ENCODE assay signal across 11 mouse cellular contexts in genomic region chr8:13740817-13741613, GRCm38 (mm10). TPM values are rescaled to one million over a fixed set of nuclear protein-coding genes. Genes with fewer than 3 reads are reported as not detected.
DNase-seq lines count a peak whose midpoint lies in the region; ATAC-seq and TF ChIP-seq lines count a peak whose summit lies in the region.
"Had no signal": no experiment of that assay in that cellular context is flagged by ENCODE, and none has a peak within 500 bp of the region (broad histone marks: within the 10 kb centered on the region; RNA-seq: fewer than 3 reads in every experiment).

No protein-coding gene starts in this region.

- no peak overlapping the region for H3K4me2 ChIP-seq in kidney, embryonic 14.5 days (replicated peaks; ENCODE audit: low read depth, low read length)
- H3K4me2 ChIP-seq in embryonic facial prominence, embryonic 14.5 days (ENCODE audit: low read depth, low read length): no peak overlapping the region
- H3K4me2 ChIP-seq in liver, postnatal 0 days (ENCODE audit: low read depth, low read length): peak overlapping the region; percentile 41; the same call in 1 of the 2 replicates
- H3K4me2 ChIP-seq: forebrain, embryonic 12.5 days had no signal

- H3K9ac ChIP-seq in kidney, embryonic 14.5 days (ENCODE audit: low read depth, low read length): no peak overlapping the region
- H3K9ac ChIP-seq in embryonic facial prominence, embryonic 14.5 days (ENCODE audit: low read depth, low read length): no peak overlapping the region
- H3K9ac ChIP-seq in liver, postnatal 0 days (replicated peaks): 0 out of 2 replicates have a peak overlapping the region, but pooled peaks have one; percentile 16
- H3K9ac ChIP-seq: forebrain, embryonic 12.5 days had no signal

- intact Hi-C loops in left cerebral cortex, postnatal 36 days (cut with DNase I): loop anchor here (5.0 kb wide), 1 partner anchor 194 kb away; no protein-coding TSS in a partner anchor

- H3K27ac ChIP-seq in kidney, embryonic 14.5 days (ENCODE audit: low read depth, low read length): peak overlapping the region; percentile 76
- peak overlapping the region; percentile 57 for H3K27ac ChIP-seq in embryonic facial prominence, embryonic 14.5 days (replicated peaks; ENCODE audit: low read depth, low read length)
- peak overlapping the region; percentile 74 for H3K27ac ChIP-seq in liver, postnatal 0 days (ENCODE audit: low read depth)
- H3K27ac ChIP-seq: forebrain, embryonic 12.5 days; hindbrain, embryonic 10.5 days had no signal

- no peak for DNase-seq in kidney, adult 18-20 months
- DNase-seq in c-Kit-negative CD71-positive TER-119-positive erythroid progenitor cells, embryonic 14.5 days (ENCODE audit: low read depth, low spot score): peak; percentile 60
- no peak for DNase-seq in embryonic facial prominence, embryonic 14.5 days (ENCODE audit: low spot score)
- DNase-seq in liver, postnatal 0 days: no peak
- DNase-seq in thymus, postnatal 10 days (ENCODE audit: low spot score in 2 of 2): no peak
- no peak for DNase-seq in left cerebral cortex, postnatal 36 days (ENCODE audit: low spot score in 2 of 2)
- DNase-seq: right cerebral cortex, postnatal 25 days had no signal

- TF ChIP-seq CTCF in liver, postnatal 0 days (IDR thresholded peaks at IDR 0.05; ENCODE audit: low read depth): no peak

- H3K27me3 ChIP-seq in kidney, embryonic 14.5 days (ENCODE audit: control insufficient read depth, insufficient read depth, low read length): no peaks in the 10 kb centered on the region
- H3K27me3 ChIP-seq in embryonic facial prominence, embryonic 14.5 days (replicated peaks; ENCODE audit: control insufficient read depth, insufficient read depth, low read length): no peaks in the 10 kb centered on the region
- H3K27me3 ChIP-seq in liver, postnatal 0 days (ENCODE audit: insufficient read depth, low read length): no peaks in the 10 kb centered on the region
- H3K27me3 ChIP-seq: forebrain, embryonic 12.5 days had no signal

- no peak overlapping the region for H3K4me3 ChIP-seq in kidney, embryonic 14.5 days (ENCODE audit: low read length)
- no peak overlapping the region for H3K4me3 ChIP-seq in embryonic facial prominence, embryonic 14.5 days (ENCODE audit: low read depth, low read length)
- H3K4me3 ChIP-seq in liver, postnatal 0 days (ENCODE audit: low read depth, low read length): no peak overlapping the region
- H3K4me3 ChIP-seq: forebrain, embryonic 12.5 days; hindbrain, embryonic 10.5 days had no signal

- no peaks in the 10 kb centered on the region for H3K9me3 ChIP-seq in kidney, embryonic 14.5 days (ENCODE audit: control insufficient read depth, low read length)
- H3K9me3 ChIP-seq in embryonic facial prominence, embryonic 14.5 days (ENCODE audit: control insufficient read depth, low read length): no peaks in the 10 kb centered on the region
- H3K9me3 ChIP-seq in liver, postnatal 0 days (ENCODE audit: low read length): no peaks in the 10 kb centered on the region
- H3K9me3 ChIP-seq: forebrain, embryonic 12.5 days; hindbrain, embryonic 10.5 days had no signal

- no peak for ATAC-seq in kidney, embryonic 14.5 days (ENCODE audit: low FRiP score, low TSS enrichment)
- no peak for ATAC-seq in embryonic facial prominence, embryonic 14.5 days (ENCODE audit: low read depth)
- ATAC-seq in liver, postnatal 0 days: peak; percentile 93

- peak; percentile 85 for TF ChIP-seq EP300 in liver, postnatal 0 days (IDR thresholded peaks at IDR 0.05; ENCODE audit: low read depth)

- H3K4me1 ChIP-seq in kidney, embryonic 14.5 days (ENCODE audit: control insufficient read depth, insufficient read depth, low read length): peaks cover 4% of the 10 kb centered on the region; the same call in 1 of the 2 replicates
- 0 out of 2 replicates have a peak, but pooled peaks cover 3% of the 10 kb centered on the region for H3K4me1 ChIP-seq in embryonic facial prominence, embryonic 14.5 days (ENCODE audit: control insufficient read depth, insufficient read depth, low read length)
- H3K4me1 ChIP-seq in liver, postnatal 0 days (ENCODE audit: insufficient read depth): peaks cover 14% of the 10 kb centered on the region
- H3K4me1 ChIP-seq: forebrain, embryonic 12.5 days; hindbrain, embryonic 10.5 days had no signal

- 74% methylated on average over 7 of the region's 7 CpGs for WGBS in kidney, embryonic 14.5 days
- 80% methylated on average over 7 of the region's 7 CpGs for WGBS in embryonic facial prominence, embryonic 14.5 days
- WGBS in liver, postnatal 0 days (ENCODE audit: insufficient replicate concordance): 54% methylated on average over 7 of the region's 7 CpGs

- H3K36me3 ChIP-seq in kidney, embryonic 14.5 days (ENCODE audit: control insufficient read depth, insufficient read depth, low read length): no peaks in the 10 kb centered on the region
- no peaks in the 10 kb centered on the region for H3K36me3 ChIP-seq in embryonic facial prominence, embryonic 14.5 days (ENCODE audit: control insufficient read depth, insufficient read depth, low read length)
- H3K36me3 ChIP-seq in liver, postnatal 0 days (replicated peaks; ENCODE audit: insufficient read depth, low read length): no peaks in the 10 kb centered on the region
- H3K36me3 ChIP-seq: forebrain, embryonic 12.5 days; hindbrain, embryonic 10.5 days had no signal

RNA-seq across cellular contexts. Expression of gene Cdc16, which starts 16.5 kb away (rescaled TPM):
- 169 and 211 TPM in 2 replicates for polyA plus RNA-seq in kidney, embryonic 14.5 days (2014; fragmentation: Nextera tagmentation; extraction: Ambion mirVana)
- polyA plus RNA-seq in embryonic facial prominence, embryonic 14.5 days (2014; fragmentation: Nextera tagmentation; extraction: Ambion mirVana): 221 and 240 TPM in 2 replicates
- 24.6 and 27.3 TPM in 2 replicates for polyA plus RNA-seq in liver, postnatal 0 days (2015; fragmentation: Nextera tagmentation; extraction: Ambion mirVana)
- 10 to 100 TPM; 48.7 to 49.5 TPM for total RNA-seq in left cerebral cortex, postnatal 36 days (2021)

RNA-seq across cellular contexts. Expression of gene Cfap97d2, which starts 35.3 kb away (rescaled TPM):
- polyA plus RNA-seq in kidney, embryonic 14.5 days (2014; fragmentation: Nextera tagmentation; extraction: Ambion mirVana): 0.11 TPM in 1 of 2 replicates, not detected in the other
- polyA plus RNA-seq in embryonic facial prominence, embryonic 14.5 days (2014; fragmentation: Nextera tagmentation; extraction: Ambion mirVana): 0.10 and 0.25 TPM in 2 replicates
- polyA plus RNA-seq in liver, postnatal 0 days (2015; fragmentation: Nextera tagmentation; extraction: Ambion mirVana): not detected in 2 replicates
- 1 to 10 TPM in 1 of 2 experiments, under 1 TPM in 1; 0.84 to 1.5 TPM for total RNA-seq in left cerebral cortex, postnatal 36 days (2021)
- total RNA-seq: ES-E14 had no signal

RNA-seq across cellular contexts. Expression of gene Upf3a, which starts 44.4 kb away (rescaled TPM):
- 41.1 and 46.9 TPM in 2 replicates for polyA plus RNA-seq in kidney, embryonic 14.5 days (2014; fragmentation: Nextera tagmentation; extraction: Ambion mirVana)
- polyA plus RNA-seq in embryonic facial prominence, embryonic 14.5 days (2014; fragmentation: Nextera tagmentation; extraction: Ambion mirVana): 31.9 and 38.5 TPM in 2 replicates
- polyA plus RNA-seq in liver, postnatal 0 days (2015; fragmentation: Nextera tagmentation; extraction: Ambion mirVana): 15.1 and 16.8 TPM in 2 replicates
- 10 to 100 TPM; 35.6 TPM for total RNA-seq in left cerebral cortex, postnatal 36 days (2021)
